Comparison of ENCODE assay signal across 11 mouse cellular contexts in the genomic region with DNA sequence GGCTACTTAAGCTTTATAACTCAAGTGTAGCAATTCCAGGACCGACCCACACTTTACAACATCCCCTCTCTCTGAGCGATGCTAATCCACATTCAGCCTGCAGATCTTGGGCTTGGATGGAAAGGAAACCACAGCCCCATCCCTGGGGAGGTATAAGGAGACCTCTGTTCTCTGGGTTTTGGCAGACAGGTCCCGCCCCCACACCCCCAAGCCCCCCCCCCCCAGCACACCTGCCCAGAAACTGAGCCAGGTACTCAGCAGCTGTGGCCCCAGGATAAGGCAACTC.
DNase-seq lines count a peak whose midpoint lies in the region; ATAC-seq and TF ChIP-seq lines count a peak whose summit lies in the region.
"Had no signal": no experiment of that assay in that cellular context is flagged by ENCODE, and none has a peak within 500 bp of the region (broad histone marks: within the 10 kb centered on the region; RNA-seq: fewer than 3 reads in every experiment).

No protein-coding gene starts in this region.

- peak overlapping the region; percentile 40; the same call in 1 of the 2 replicates for H3K9ac ChIP-seq in heart, embryonic 15.5 days
- peak overlapping the region; percentile 31; the same call in 1 of the 2 replicates for H3K9ac ChIP-seq in hindbrain, embryonic 14.5 days
- H3K9ac ChIP-seq in midbrain, embryonic 14.5 days (replicated peaks; ENCODE audit: low read length): no peak overlapping the region; the same call in 1 of the 2 replicates
- no peak overlapping the region for H3K9ac ChIP-seq in liver, embryonic 12.5 days

- no peak for DNase-seq in heart, postnatal 14 days
- no peak for DNase-seq in embryonic facial prominence, embryonic 10.5 days (ENCODE audit: low spot score)
- DNase-seq in hindbrain, embryonic 14.5 days (ENCODE audit: low spot score): no peak
- no peak for DNase-seq in midbrain, embryonic 14.5 days
- no peak for DNase-seq in thymus, adult 2 months
- DNase-seq: kidney, adult 2 months; lung, postnatal 36 days; thymus, postnatal 25 days had no signal

- no peaks in the 10 kb centered on the region for H3K27me3 ChIP-seq in heart, embryonic 15.5 days
- H3K27me3 ChIP-seq in embryonic facial prominence, embryonic 10.5 days (replicated peaks; ENCODE audit: low read depth, poor library complexity, severe bottlenecking): peaks cover 46% of the 10 kb centered on the region
- H3K27me3 ChIP-seq in hindbrain, embryonic 14.5 days (ENCODE audit: control insufficient read depth, insufficient read depth, low read length): no peaks in the 10 kb centered on the region
- 0 out of 2 replicates have a peak, but pooled peaks cover 3% of the 10 kb centered on the region for H3K27me3 ChIP-seq in midbrain, embryonic 14.5 days (ENCODE audit: control insufficient read depth, insufficient read depth, low read length)
- H3K27me3 ChIP-seq in thymus, adult 2 months (ENCODE audit: control insufficient read depth, insufficient read depth, low read length): no peaks in the 10 kb centered on the region; the same call in 1 of the 2 replicates
- H3K27me3 ChIP-seq in liver, embryonic 12.5 days (replicated peaks): peaks cover 50% of the 10 kb centered on the region

- no peak for TF ChIP-seq CTCF in thymus, adult 2 months (IDR thresholded peaks at IDR 0.05; ENCODE audit: borderline replicate concordance, control insufficient read depth, extremely low read depth, insufficient read depth, low read length, poor library complexity)

- H3K4me3 ChIP-seq in heart, embryonic 15.5 days: peak overlapping the region; percentile 65
- peak overlapping the region; percentile 69 for H3K4me3 ChIP-seq in embryonic facial prominence, embryonic 10.5 days
- no peak overlapping the region for H3K4me3 ChIP-seq in hindbrain, embryonic 14.5 days (replicated peaks; ENCODE audit: low read length)
- H3K4me3 ChIP-seq in midbrain, embryonic 14.5 days (replicated peaks; ENCODE audit: low read depth, low read length): 0 out of 2 replicates have a peak overlapping the region, but pooled peaks have one; percentile 58
- no peak overlapping the region for H3K4me3 ChIP-seq in thymus, adult 2 months (ENCODE audit: control insufficient read depth, insufficient read depth, low read length)
- no peak overlapping the region for H3K4me3 ChIP-seq in liver, embryonic 12.5 days

- intact Hi-C loops in heart, postnatal 14 days (cut with DNase I): no loop called here

- H3K4me2 ChIP-seq in heart, embryonic 15.5 days: peak overlapping the region; percentile 70
- peak overlapping the region; percentile 81 for H3K4me2 ChIP-seq in hindbrain, embryonic 14.5 days (replicated peaks)
- H3K4me2 ChIP-seq in midbrain, embryonic 14.5 days (ENCODE audit: low read length): peak overlapping the region; percentile 86
- H3K4me2 ChIP-seq in liver, embryonic 12.5 days: no peak overlapping the region

- no peak for TF ChIP-seq POLR2A in thymus, adult 2 months (IDR thresholded peaks at IDR 0.05; ENCODE audit: control insufficient read depth, extremely low read depth, insufficient read depth, low read length, poor library complexity)

- 32% methylated on average over 3 of the region's 3 CpGs for WGBS in heart, embryonic 15.5 days
- 27% methylated on average over 3 of the region's 3 CpGs for WGBS in embryonic facial prominence, embryonic 10.5 days
- 29% methylated on average over 3 of the region's 3 CpGs for WGBS in hindbrain, embryonic 14.5 days
- WGBS in midbrain, embryonic 14.5 days: 20% methylated on average over 3 of the region's 3 CpGs
- WGBS in thymus, adult 2 months: 78% methylated on average over 3 of the region's 3 CpGs
- 53% methylated on average over 3 of the region's 3 CpGs for WGBS in liver, embryonic 12.5 days (ENCODE audit: insufficient replicate concordance)

- H3K9me3 ChIP-seq in heart, embryonic 15.5 days (replicated peaks): no peaks in the 10 kb centered on the region
- H3K9me3 ChIP-seq in embryonic facial prominence, embryonic 10.5 days: no peaks in the 10 kb centered on the region
- no peaks in the 10 kb centered on the region for H3K9me3 ChIP-seq in hindbrain, embryonic 14.5 days (ENCODE audit: control insufficient read depth, low read length)
- H3K9me3 ChIP-seq in midbrain, embryonic 14.5 days (ENCODE audit: control insufficient read depth, low read length): no peaks in the 10 kb centered on the region
- no peaks in the 10 kb centered on the region for H3K9me3 ChIP-seq in liver, embryonic 12.5 days (replicated peaks)

- peaks cover 63% of the 10 kb centered on the region for H3K4me1 ChIP-seq in heart, embryonic 15.5 days (replicated peaks)
- H3K4me1 ChIP-seq in embryonic facial prominence, embryonic 10.5 days: peaks cover 71% of the 10 kb centered on the region
- peaks cover 38% of the 10 kb centered on the region for H3K4me1 ChIP-seq in hindbrain, embryonic 14.5 days (replicated peaks; ENCODE audit: control insufficient read depth, insufficient read depth, low read length)
- peaks cover 36% of the 10 kb centered on the region for H3K4me1 ChIP-seq in midbrain, embryonic 14.5 days (ENCODE audit: control insufficient read depth, insufficient read depth, low read length)
- peaks cover 4% of the 10 kb centered on the region; the same call in 1 of the 2 replicates for H3K4me1 ChIP-seq in thymus, adult 2 months (replicated peaks; ENCODE audit: control insufficient read depth, insufficient read depth, low read length)
- peaks cover 16% of the 10 kb centered on the region for H3K4me1 ChIP-seq in liver, embryonic 12.5 days

- no peak for ATAC-seq in heart, embryonic 15.5 days (replicated peaks; ENCODE audit: insufficient number of reproducible peaks, insufficient read depth, low FRiP score, low read depth)
- no peak for ATAC-seq in hindbrain, embryonic 14.5 days (ENCODE audit: low FRiP score)
- no peak for ATAC-seq in midbrain, embryonic 14.5 days (ENCODE audit: low FRiP score, low TSS enrichment)
- ATAC-seq in megakaryocyte-erythroid progenitor cell, adult 5-6 weeks (replicated peaks; ENCODE audit: low FRiP score, low TSS enrichment, poor library complexity, severe bottlenecking): no peak
- no peak for ATAC-seq in liver, embryonic 12.5 days

- no peaks in the 10 kb centered on the region for H3K36me3 ChIP-seq in heart, embryonic 15.5 days
- H3K36me3 ChIP-seq in embryonic facial prominence, embryonic 10.5 days (replicated peaks): peaks cover 15% of the 10 kb centered on the region
- no peaks in the 10 kb centered on the region for H3K36me3 ChIP-seq in hindbrain, embryonic 14.5 days (replicated peaks; ENCODE audit: control insufficient read depth, insufficient read depth)
- H3K36me3 ChIP-seq in midbrain, embryonic 14.5 days (ENCODE audit: control insufficient read depth, insufficient read depth, low read length): no peaks in the 10 kb centered on the region
- no peaks in the 10 kb centered on the region for H3K36me3 ChIP-seq in thymus, adult 2 months (ENCODE audit: control insufficient read depth, insufficient read depth, low read length)
- no peaks in the 10 kb centered on the region for H3K36me3 ChIP-seq in liver, embryonic 12.5 days

- peak overlapping the region; percentile 76 for H3K27ac ChIP-seq in heart, embryonic 15.5 days
- H3K27ac ChIP-seq in embryonic facial prominence, embryonic 10.5 days (replicated peaks): peak overlapping the region; percentile 63; the same call in 1 of the 2 replicates
- no peak overlapping the region for H3K27ac ChIP-seq in hindbrain, embryonic 14.5 days
- H3K27ac ChIP-seq in midbrain, embryonic 14.5 days (replicated peaks; ENCODE audit: low read depth, low read length): no peak overlapping the region
- no peak overlapping the region for H3K27ac ChIP-seq in thymus, adult 2 months (ENCODE audit: control insufficient read depth, insufficient read depth, low read length)
- no peak overlapping the region for H3K27ac ChIP-seq in liver, embryonic 12.5 days

Comparison
In these comparisons a context has a peak if more than half of its experiments do, and no peak if none do; other contexts are left out.
1. H3K27ac ChIP-seq: peak in heart, embryonic 15.5 days (single experiment) and embryonic facial prominence, embryonic 10.5 days (single experiment); none in hindbrain, embryonic 14.5 days (single experiment), midbrain, embryonic 14.5 days (single experiment), thymus, adult 2 months (single experiment) and liver, embryonic 12.5 days (single experiment).
2. H3K4me3 ChIP-seq: peak in heart, embryonic 15.5 days (single experiment), embryonic facial prominence, embryonic 10.5 days (single experiment) and midbrain, embryonic 14.5 days (single experiment); none in hindbrain, embryonic 14.5 days (single experiment), thymus, adult 2 months (single experiment) and liver, embryonic 12.5 days (single experiment).
3. H3K9ac ChIP-seq: peak in heart, embryonic 15.5 days (single experiment) and hindbrain, embryonic 14.5 days (single experiment); none in midbrain, embryonic 14.5 days (single experiment) and liver, embryonic 12.5 days (single experiment).